Mouse (Mus musculus): ENCODE measurements around the gene Sdc3. TPM values are rescaled to one million over a fixed set of nuclear protein-coding genes. Genes with fewer than 3 reads are reported as not detected.

Gene Sdc3
- polyA plus RNA-seq, 1 experiment from 2014 or later: 10.4 TPM

- H3K27me3 ChIP-seq (replicated peaks; ENCODE audit: insufficient read depth, low read length): 0 out of 2 replicates have a peak, but pooled peaks cover 5% of the 10 kb centered on the region
- no peak overlapping the region; the same call in 1 of the 2 replicates for H3K9ac ChIP-seq (replicated peaks; ENCODE audit: low read depth)
- TF ChIP-seq EP300 (IDR thresholded peaks at IDR 0.05): no peak
- H3K36me3 ChIP-seq (ENCODE audit: insufficient read depth, low read length): no peaks in the 10 kb centered on the region
- no peak overlapping the region for H3K4me3 ChIP-seq (ENCODE audit: low read depth, low read length)
- H3K27ac ChIP-seq (ENCODE audit: low read length): peak overlapping the region; percentile 20; the same call in 1 of the 2 replicates
- H3K9me3 ChIP-seq (ENCODE audit: low read length): no peaks in the 10 kb centered on the region
- H3K4me2 ChIP-seq (replicated peaks; ENCODE audit: low read depth, low read length): peak overlapping the region; percentile 33; the same call in 1 of the 2 replicates
- 17% methylated on average over 15 of the region's 15 CpGs for WGBS
- ATAC-seq: peak; percentile 44; the same call in 1 of the 2 replicates
- peak; percentile 43 for DNase-seq (ENCODE audit: low spot score)
- H3K4me1 ChIP-seq (ENCODE audit: insufficient read depth, low read depth, low read length): peaks cover 15% of the 10 kb centered on the region; the same call in 1 of the 2 replicates
Observed at GRCm38 (mm10) chr4:130797201-130798051, 5.1 kb downstream of the Sdc3 start.

- Histone ChIP-seq H3K4me1 (ENCODE audit: insufficient read depth, low read depth, low read length) (peaks cover 11% of the 10 kb centered on the region; the same call in 1 of the 2 replicates), H3K9me3 (ENCODE audit: low read length) (no peaks in the 10 kb centered on the region), H3K27ac (ENCODE audit: low read length) (0 out of 2 replicates have a peak overlapping the region, but pooled peaks have one; percentile 20), H3K4me3 (ENCODE audit: low read depth, low read length) (no peak overlapping the region), H3K4me2 (replicated peaks; ENCODE audit: low read depth, low read length) (no peak overlapping the region), H3K36me3 (ENCODE audit: insufficient read depth, low read length) (no peaks in the 10 kb centered on the region), H3K27me3 (replicated peaks; ENCODE audit: insufficient read depth, low read length) (no peaks in the 10 kb centered on the region), H3K9ac (replicated peaks; ENCODE audit: low read depth) (no peak overlapping the region)
- TF ChIP-seq CTCF (IDR thresholded peaks at IDR 0.05) (no peak), EP300 (IDR thresholded peaks at IDR 0.05) (no peak)
- DNase-seq (ENCODE audit: low spot score) (no peak), ATAC-seq (no peak)
- 87% methylated on average over 1 of the region's 1 CpGs for WGBS
Observed at GRCm38 (mm10) chr4:130798416-130798815, 6.1 kb downstream of the Sdc3 start.

GRCm38 (mm10) chr4:130799118-130799517 lies 6.8 kb downstream of the Sdc3 start:
- no peak overlapping the region for H3K9ac ChIP-seq (replicated peaks; ENCODE audit: low read depth)

GRCm38 (mm10) chr4:130799582-130799981 lies 7.2 kb downstream of the Sdc3 start:
- Histone ChIP-seq H3K9me3 (ENCODE audit: low read length) (no peaks in the 10 kb centered on the region), H3K4me3 (ENCODE audit: low read depth, low read length) (no peak overlapping the region), H3K4me2 (replicated peaks; ENCODE audit: low read depth, low read length) (no peak overlapping the region), H3K4me1 (ENCODE audit: insufficient read depth, low read depth, low read length) (peaks cover 11% of the 10 kb centered on the region; the same call in 1 of the 2 replicates), H3K27me3 (replicated peaks; ENCODE audit: insufficient read depth, low read length) (no peaks in the 10 kb centered on the region), H3K9ac (replicated peaks; ENCODE audit: low read depth) (no peak overlapping the region), H3K27ac (ENCODE audit: low read length) (no peak overlapping the region), H3K36me3 (ENCODE audit: insufficient read depth, low read length) (no peaks in the 10 kb centered on the region)
- no peak for DNase-seq (ENCODE audit: low spot score)
- 50% methylated on average over 5 of the region's 5 CpGs for WGBS
- TF ChIP-seq EP300 (IDR thresholded peaks at IDR 0.05) (no peak), CTCF (IDR thresholded peaks at IDR 0.05) (no peak)
- no peak for ATAC-seq

More at GRCm38 (mm10) chr4:130799118-130799517, 6.8 kb downstream of the Sdc3 start:
- no peaks in the 10 kb centered on the region for H3K27me3 ChIP-seq (replicated peaks; ENCODE audit: insufficient read depth, low read length)
- TF ChIP-seq CTCF (IDR thresholded peaks at IDR 0.05): no peak
- TF ChIP-seq EP300 (IDR thresholded peaks at IDR 0.05): no peak
- no peaks in the 10 kb centered on the region for H3K9me3 ChIP-seq (ENCODE audit: low read length)
- no peak overlapping the region for H3K4me2 ChIP-seq (replicated peaks; ENCODE audit: low read depth, low read length)
- WGBS: 39% methylated on average over 4 of the region's 4 CpGs
- H3K4me3 ChIP-seq (ENCODE audit: low read depth, low read length): no peak overlapping the region
- DNase-seq (ENCODE audit: low spot score): no peak
- no peak overlapping the region for H3K27ac ChIP-seq (ENCODE audit: low read length)
- ATAC-seq: no peak
- no peaks in the 10 kb centered on the region for H3K36me3 ChIP-seq (ENCODE audit: insufficient read depth, low read length)
- peaks cover 11% of the 10 kb centered on the region; the same call in 1 of the 2 replicates for H3K4me1 ChIP-seq (ENCODE audit: insufficient read depth, low read depth, low read length)

- H3K9me3 ChIP-seq (ENCODE audit: low read length): no peaks in the 10 kb centered on the region
- H3K27me3 ChIP-seq (replicated peaks; ENCODE audit: insufficient read depth, low read length): no peaks in the 10 kb centered on the region
- TF ChIP-seq CTCF (IDR thresholded peaks at IDR 0.05) (no peak), EP300 (IDR thresholded peaks at IDR 0.05) (no peak)
- H3K4me2 ChIP-seq (replicated peaks; ENCODE audit: low read depth, low read length): no peak overlapping the region
- no peak overlapping the region for H3K9ac ChIP-seq (replicated peaks; ENCODE audit: low read depth)
- 73% methylated on average over 6 of the region's 6 CpGs for WGBS
- no peak overlapping the region for H3K27ac ChIP-seq (ENCODE audit: low read length)
- ATAC-seq: no peak
- DNase-seq (ENCODE audit: low spot score): no peak
- H3K4me1 ChIP-seq (ENCODE audit: insufficient read depth, low read depth, low read length): peaks cover 11% of the 10 kb centered on the region; the same call in 1 of the 2 replicates
- H3K36me3 ChIP-seq (ENCODE audit: insufficient read depth, low read length): no peaks in the 10 kb centered on the region
- no peak overlapping the region for H3K4me3 ChIP-seq (ENCODE audit: low read depth, low read length)
Observed at GRCm38 (mm10) chr4:130800147-130800546, 7.8 kb downstream of the Sdc3 start.

GRCm38 (mm10) chr4:130801198-130801597 lies 8.9 kb downstream of the Sdc3 start:
- Histone ChIP-seq H3K9me3 (ENCODE audit: low read length) (no peaks in the 10 kb centered on the region), H3K4me2 (replicated peaks; ENCODE audit: low read depth, low read length) (no peak overlapping the region), H3K9ac (replicated peaks; ENCODE audit: low read depth) (no peak overlapping the region), H3K4me3 (ENCODE audit: low read depth, low read length) (no peak overlapping the region), H3K27ac (ENCODE audit: low read length) (no peak overlapping the region), H3K36me3 (ENCODE audit: insufficient read depth, low read length) (no peaks in the 10 kb centered on the region), H3K27me3 (replicated peaks; ENCODE audit: insufficient read depth, low read length) (no peaks in the 10 kb centered on the region), H3K4me1 (ENCODE audit: insufficient read depth, low read depth, low read length) (peaks cover 11% of the 10 kb centered on the region; the same call in 1 of the 2 replicates)
- DNase-seq (ENCODE audit: low spot score) (no peak), ATAC-seq (no peak)
- no peak for TF ChIP-seq CTCF (IDR thresholded peaks at IDR 0.05)
- TF ChIP-seq EP300 (IDR thresholded peaks at IDR 0.05): no peak
- 89% methylated on average over 5 of the region's 5 CpGs for WGBS

Measured in lung, postnatal 0 days (tissue).